Mouse (Mus musculus) G1E (cell line): ENCODE results near the gene Lhcgr. TPM values are rescaled to one million over a fixed set of nuclear protein-coding genes. Genes with fewer than 3 reads are reported as not detected.

Source experiments
- ATAC-seq: 2 replicates; pipeline ENCODE4 v1.8.0; 2016; ENCODE audit warnings: mild to moderate bottlenecking; ENCODE audit not compliant: insufficient number of reproducible peaks, poor library complexity, low FRiP score, severe bottlenecking; ENCODE audit errors: extremely low read depth
- DNase-seq: peaks from one replicate; pipeline ENCODE4 v3.0.0; 2012; ENCODE audit warnings: low spot score
- H3K27me3 ChIP-seq: 2 replicates; pipeline ENCODE4 v1.6.1; 2012; ENCODE audit warnings: mild to moderate bottlenecking, low read length, inconsistent platforms; ENCODE audit not compliant: insufficient read depth
- H3K36me3 ChIP-seq: replicated peaks from 2 replicates; pipeline ENCODE3; 2012; ENCODE audit warnings: mild to moderate bottlenecking, inconsistent platforms
- H3K4me1 ChIP-seq: 2 replicates; pipeline ENCODE4 v1.6.1; 2012; ENCODE audit warnings: low read depth, low read length, inconsistent platforms, mixed read lengths; ENCODE audit not compliant: insufficient read depth
- H3K4me3 ChIP-seq: 2 replicates; pipeline ENCODE4 v1.5.1; 2012; ENCODE audit warnings: low read depth, mild to moderate bottlenecking, inconsistent platforms, low read length, moderate library complexity, mixed read lengths
- H3K9me3 ChIP-seq: replicated peaks from 2 replicates; pipeline ENCODE4 v1.6.1; 2012; ENCODE audit warnings: inconsistent platforms
- CTCF ChIP-seq: IDR thresholded peaks from 2 replicates; pipeline ENCODE4 v1.5.1; 2012; ENCODE audit warnings: low read depth, low read length, inconsistent platforms, mixed read lengths
- GATA1 ChIP-seq: IDR thresholded peaks from 2 replicates; pipeline ENCODE4 v1.6.1; 2012; ENCODE audit warnings: borderline replicate concordance, low read length, inconsistent platforms, mixed read lengths
- GATA2 ChIP-seq: IDR thresholded peaks from 2 replicates; pipeline ENCODE4 v1.6.1; 2012; ENCODE audit warnings: low read depth, low read length, inconsistent platforms, borderline replicate concordance
- POLR2AphosphoS5 ChIP-seq: IDR thresholded peaks from 2 replicates; pipeline ENCODE4 v1.6.1; 2012; ENCODE audit warnings: low read depth, low read length, inconsistent platforms; ENCODE audit not compliant: insufficient replicate concordance
- TAL1 ChIP-seq: conservative IDR thresholded peaks from 2 replicates; pipeline ENCODE4 v1.6.1; 2012; ENCODE audit warnings: low read depth, low read length, inconsistent platforms, mixed read lengths
- polyA plus RNA-seq: library from polyadenylated mRNA; stranded (reverse); fragments of >175 nt; gene quantifications from 2 replicates; pipeline ENCODE4 v1.2.3, GENCODE M21; 2012
- total RNA-seq, 2 experiments: library from RNA; stranded (forward) in 1 of 2; stranded (reverse) in 1 of 2; fragments of 200-1000 nt in 1 of 2; fragments of >200 nt in 1 of 2; fragmentation: Nextera tagmentation in 1 of 2; gene quantifications; 2 replicates each; pipeline ENCODE4 v1.2.3; 2014 to 2017

The Lhcgr gene
- total and polyA plus RNA-seq, 3 experiments: 0.16 TPM; not detected in 2

- Histone ChIP-seq H3K36me3 (no peaks in the 10 kb centered on the region), H3K4me1 (no peaks in the 10 kb centered on the region), H3K27me3 (no peaks in the 10 kb centered on the region), H3K9me3 (peaks cover 14% of the 10 kb centered on the region), H3K4me3 (no peak overlapping the region)
- no peak for TF ChIP-seq POLR2AphosphoS5
- ATAC-seq (no peak), DNase-seq (no peak)
Measured at GRCm38 (mm10) chr17:88788392-88788791, 3.4 kb downstream of the Lhcgr start.

- TF ChIP-seq CTCF: no peak
- no peak for TF ChIP-seq GATA1
- TF ChIP-seq POLR2AphosphoS5: no peak
- TF ChIP-seq TAL1: no peak
- no peak for TF ChIP-seq GATA2
- Histone ChIP-seq H3K27me3 (no peaks in the 10 kb centered on the region), H3K36me3 (no peaks in the 10 kb centered on the region), H3K4me1 (no peaks in the 10 kb centered on the region), H3K4me3 (no peak overlapping the region), H3K9me3 (peaks cover 12% of the 10 kb centered on the region)
- no peak for DNase-seq
- ATAC-seq: no peak
Measured at GRCm38 (mm10) chr17:88786881-88787280, 4.9 kb downstream of the Lhcgr start.

- DNase-seq: no peak
- TF ChIP-seq TAL1 (no peak), GATA2 (no peak), GATA1 (no peak), CTCF (no peak), POLR2AphosphoS5 (no peak)
- no peaks in the 10 kb centered on the region for H3K4me1 ChIP-seq
- H3K36me3 ChIP-seq: no peaks in the 10 kb centered on the region
- no peak for ATAC-seq
- peaks cover 7% of the 10 kb centered on the region for H3K9me3 ChIP-seq
- no peak overlapping the region for H3K4me3 ChIP-seq
- H3K27me3 ChIP-seq: no peaks in the 10 kb centered on the region
Measured at GRCm38 (mm10) chr17:88786385-88786784, 5.4 kb downstream of the Lhcgr start.

DNA sequence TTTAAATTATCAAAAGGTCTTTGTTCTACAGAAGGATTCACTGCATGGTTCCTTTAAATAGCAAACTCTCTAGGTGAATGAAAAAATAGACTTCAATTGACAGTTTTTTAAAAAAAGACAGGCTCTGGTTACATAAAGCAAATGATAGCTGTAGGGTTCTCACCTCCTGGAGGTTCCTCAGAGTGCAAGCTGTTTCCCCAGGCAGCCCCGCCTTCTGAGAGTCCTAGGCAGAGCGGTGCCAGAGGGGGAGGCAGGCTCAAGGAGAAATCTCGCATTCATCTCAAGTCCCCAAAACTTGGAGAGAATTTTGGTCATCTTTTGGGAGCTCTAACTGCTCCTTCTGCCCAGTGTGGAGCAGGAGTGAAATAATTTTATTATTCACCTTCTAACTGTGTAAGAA, 12.6 kb downstream of the Lhcgr start:
- ATAC-seq: no peak
- no peak for DNase-seq
- TF ChIP-seq TAL1: no peak
- TF ChIP-seq CTCF: no peak
- no peak for TF ChIP-seq GATA1
- TF ChIP-seq GATA2: no peak
- no peak for TF ChIP-seq POLR2AphosphoS5
- Histone ChIP-seq H3K36me3 (no peaks in the 10 kb centered on the region), H3K4me3 (no peak overlapping the region), H3K27me3 (no peaks in the 10 kb centered on the region), H3K9me3 (peaks cover 2% of the 10 kb centered on the region; the same call in 1 of the 2 replicates), H3K4me1 (no peaks in the 10 kb centered on the region)

DNA sequence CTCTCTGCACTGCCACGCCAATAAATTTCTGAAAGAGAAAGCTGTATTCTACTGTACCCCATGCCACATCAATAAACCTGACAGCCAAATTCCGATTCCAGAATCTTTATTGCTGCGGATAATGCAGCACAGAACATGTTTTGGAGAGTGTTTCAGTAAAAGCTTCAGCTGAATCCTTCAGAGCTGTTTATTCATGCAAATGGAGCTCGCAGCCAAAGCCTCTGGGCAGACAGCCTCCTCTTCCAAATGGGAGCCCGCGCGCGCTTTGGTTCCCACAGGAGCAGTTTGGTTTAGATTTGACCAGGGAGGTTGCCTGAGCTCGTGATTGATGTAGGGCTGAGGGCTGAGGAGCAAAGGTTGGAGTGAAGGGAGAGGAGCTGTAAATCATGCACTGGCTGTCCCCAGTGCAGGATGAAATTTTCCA, 17.7 kb downstream of the Lhcgr start:
- no peak for TF ChIP-seq GATA2
- no peak for TF ChIP-seq GATA1
- no peak for TF ChIP-seq POLR2AphosphoS5
- TF ChIP-seq CTCF: no peak
- TF ChIP-seq TAL1: no peak
- Histone ChIP-seq H3K36me3 (no peaks in the 10 kb centered on the region), H3K4me3 (no peak overlapping the region), H3K27me3 (no peaks in the 10 kb centered on the region), H3K9me3 (peaks cover 2% of the 10 kb centered on the region), H3K4me1 (no peaks in the 10 kb centered on the region)
- no peak for ATAC-seq
- no peak for DNase-seq

DNA sequence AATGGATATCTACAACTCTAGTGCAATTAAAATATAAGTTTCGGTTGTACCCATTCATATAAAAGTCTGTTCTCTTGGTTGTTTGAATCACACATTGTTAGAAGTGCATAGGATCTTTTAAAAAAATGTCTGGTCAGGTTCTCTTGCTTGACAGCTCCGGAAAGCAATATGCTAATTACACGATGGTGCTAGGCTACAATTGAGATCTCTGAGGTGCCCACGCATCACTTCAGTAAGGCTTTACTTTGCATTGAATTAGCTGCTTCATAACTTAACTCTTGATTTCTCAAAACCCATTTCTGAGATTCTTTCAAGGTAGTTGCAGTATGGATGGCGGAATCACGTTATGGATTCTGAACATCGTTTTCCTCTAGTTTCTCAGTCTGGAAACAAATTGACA, 21.7 kb downstream of the Lhcgr start:
- DNase-seq (no peak), ATAC-seq (no peak)
- no peaks in the 10 kb centered on the region for H3K27me3 ChIP-seq
- TF ChIP-seq CTCF (no peak), POLR2AphosphoS5 (no peak), GATA1 (no peak), TAL1 (no peak), GATA2 (no peak)
- H3K36me3 ChIP-seq: no peaks in the 10 kb centered on the region
- H3K4me3 ChIP-seq: no peak overlapping the region
- peaks cover 2% of the 10 kb centered on the region for H3K9me3 ChIP-seq
- H3K4me1 ChIP-seq: no peaks in the 10 kb centered on the region

- ATAC-seq: no peak
- no peak for TF ChIP-seq GATA1
- no peak for TF ChIP-seq TAL1
- TF ChIP-seq CTCF: no peak
- no peak for TF ChIP-seq POLR2AphosphoS5
- no peak for TF ChIP-seq GATA2
- no peak overlapping the region for H3K4me3 ChIP-seq
Measured at GRCm38 (mm10) chr17:88769283-88769859, 22.4 kb downstream of the Lhcgr start.

More at GRCm38 (mm10) chr17:88769283-88769859, 22.4 kb downstream of the Lhcgr start:
- no peaks in the 10 kb centered on the region for H3K27me3 ChIP-seq
- H3K4me1 ChIP-seq: no peaks in the 10 kb centered on the region
- no peak for DNase-seq
- H3K36me3 ChIP-seq: no peaks in the 10 kb centered on the region
- H3K9me3 ChIP-seq: no peaks in the 10 kb centered on the region; the same call in 1 of the 2 replicates
